Mouse (Mus musculus): Measurements from ENCODE around the gene Fyb. TPM values are rescaled to one million over a fixed set of nuclear protein-coding genes. Genes with fewer than 3 reads are reported as not detected.

Fyb gene
- total and polyA plus RNA-seq, 2 experiments from 2014 or later: 2.2 to 3.6 TPM

DNA sequence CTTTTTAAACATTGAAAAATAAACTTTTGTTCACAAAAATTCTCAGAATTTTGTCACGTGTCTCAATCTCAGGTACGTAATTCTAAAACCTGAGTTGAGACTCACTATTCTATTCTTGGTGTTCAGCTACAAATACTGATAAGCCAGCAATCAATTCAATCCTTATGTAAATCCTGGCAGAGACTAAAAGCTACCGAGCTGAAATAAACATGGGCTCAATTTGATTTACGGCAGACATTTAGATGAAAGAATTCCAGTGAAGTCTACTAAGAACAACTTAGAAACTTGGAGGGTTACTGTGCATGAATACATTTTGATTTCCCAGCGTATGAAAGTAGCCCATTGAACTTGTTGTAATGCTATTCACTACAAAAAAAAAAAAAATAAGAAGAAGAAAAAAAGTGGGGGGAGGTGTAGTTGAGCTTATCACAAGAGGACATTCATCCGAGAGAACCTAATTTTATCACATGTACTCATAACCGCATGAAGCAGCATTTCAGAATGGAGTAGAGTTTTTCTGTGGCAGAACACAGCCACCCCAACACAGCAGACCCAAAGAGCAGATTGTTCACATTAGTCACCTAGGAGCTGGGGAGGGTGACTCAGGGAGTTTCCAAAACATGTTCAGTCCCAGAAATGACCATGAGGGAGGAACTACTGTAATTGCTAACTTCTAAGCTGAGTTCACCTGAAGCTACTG, 17.1 kb downstream of the Fyb start:
- no peaks in the 10 kb centered on the region for H3K36me3 ChIP-seq (ENCODE audit: insufficient read depth, low read length)
- DNase-seq (ENCODE audit: low spot score) (no peak), ATAC-seq (ENCODE audit: low FRiP score) (no peak)
- TF ChIP-seq CTCF (IDR thresholded peaks at IDR 0.05): no peak
- H3K4me3 ChIP-seq (ENCODE audit: low read depth, low read length): no peak overlapping the region
- no peaks in the 10 kb centered on the region for H3K4me1 ChIP-seq (ENCODE audit: insufficient read depth, low read length)
- H3K9ac ChIP-seq (replicated peaks; ENCODE audit: low read length, poor library complexity, severe bottlenecking): no peak overlapping the region
- WGBS: 76% methylated on average over 7 of the region's 7 CpGs
- H3K27ac ChIP-seq (ENCODE audit: low read depth, low read length): no peak overlapping the region
- H3K9me3 ChIP-seq (ENCODE audit: low read length): no peaks in the 10 kb centered on the region
- H3K27me3 ChIP-seq (ENCODE audit: insufficient read depth, low read length): no peaks in the 10 kb centered on the region
- H3K4me2 ChIP-seq (ENCODE audit: low read depth, low read length, poor library complexity, severe bottlenecking): no peak overlapping the region

- H3K27me3 ChIP-seq (ENCODE audit: insufficient read depth, low read length): no peaks in the 10 kb centered on the region
- no peaks in the 10 kb centered on the region for H3K9me3 ChIP-seq (ENCODE audit: low read length)
- no peak overlapping the region for H3K4me3 ChIP-seq (ENCODE audit: low read depth, low read length)
- no peaks in the 10 kb centered on the region for H3K36me3 ChIP-seq (ENCODE audit: insufficient read depth, low read length)
- no peak overlapping the region for H3K9ac ChIP-seq (replicated peaks; ENCODE audit: low read length, poor library complexity, severe bottlenecking)
- DNase-seq (ENCODE audit: low spot score): no peak
- ATAC-seq (ENCODE audit: low FRiP score): no peak
- H3K27ac ChIP-seq (ENCODE audit: low read depth, low read length): no peak overlapping the region
- H3K4me2 ChIP-seq (ENCODE audit: low read depth, low read length, poor library complexity, severe bottlenecking): no peak overlapping the region
- no peaks in the 10 kb centered on the region for H3K4me1 ChIP-seq (ENCODE audit: insufficient read depth, low read length)
- 97% methylated on average over 4 of the region's 4 CpGs for WGBS
- TF ChIP-seq CTCF (IDR thresholded peaks at IDR 0.05): no peak
Observed at GRCm38 (mm10) chr15:6548911-6549310, 26.3 kb downstream of the Fyb start.

- Histone ChIP-seq H3K9me3 (ENCODE audit: low read length) (no peaks in the 10 kb centered on the region), H3K9ac (replicated peaks; ENCODE audit: low read length, poor library complexity, severe bottlenecking) (no peak overlapping the region), H3K27ac (ENCODE audit: low read depth, low read length) (no peak overlapping the region), H3K4me2 (ENCODE audit: low read depth, low read length, poor library complexity, severe bottlenecking) (no peak overlapping the region), H3K36me3 (ENCODE audit: insufficient read depth, low read length) (no peaks in the 10 kb centered on the region), H3K4me1 (ENCODE audit: insufficient read depth, low read length) (no peaks in the 10 kb centered on the region), H3K4me3 (ENCODE audit: low read depth, low read length) (no peak overlapping the region), H3K27me3 (ENCODE audit: insufficient read depth, low read length) (no peaks in the 10 kb centered on the region)
- no peak for TF ChIP-seq CTCF (IDR thresholded peaks at IDR 0.05)
- DNase-seq (ENCODE audit: low spot score) (no peak), ATAC-seq (ENCODE audit: low FRiP score) (no peak)
- 95% methylated on average over 7 of the region's 7 CpGs for WGBS
Observed at GRCm38 (mm10) chr15:6551875-6552274, 29.2 kb downstream of the Fyb start.

- no peak overlapping the region for H3K4me2 ChIP-seq (ENCODE audit: low read depth, low read length, poor library complexity, severe bottlenecking)
- H3K27me3 ChIP-seq (ENCODE audit: insufficient read depth, low read length): no peaks in the 10 kb centered on the region
- no peaks in the 10 kb centered on the region for H3K36me3 ChIP-seq (ENCODE audit: insufficient read depth, low read length)
- TF ChIP-seq CTCF (IDR thresholded peaks at IDR 0.05): no peak
- no peak overlapping the region for H3K27ac ChIP-seq (ENCODE audit: low read depth, low read length)
- ATAC-seq (ENCODE audit: low FRiP score) (no peak), DNase-seq (ENCODE audit: low spot score) (no peak)
- no peaks in the 10 kb centered on the region for H3K4me1 ChIP-seq (ENCODE audit: insufficient read depth, low read length)
- WGBS: 81% methylated on average over 4 of the region's 4 CpGs
- H3K9me3 ChIP-seq (ENCODE audit: low read length): no peaks in the 10 kb centered on the region
- no peak overlapping the region for H3K9ac ChIP-seq (replicated peaks; ENCODE audit: low read length, poor library complexity, severe bottlenecking)
- H3K4me3 ChIP-seq (ENCODE audit: low read depth, low read length): no peak overlapping the region
Observed at GRCm38 (mm10) chr15:6554742-6555141, 32.1 kb downstream of the Fyb start.

- DNase-seq (ENCODE audit: low spot score): no peak
- no peaks in the 10 kb centered on the region for H3K27me3 ChIP-seq (ENCODE audit: insufficient read depth, low read length)
- H3K4me2 ChIP-seq (ENCODE audit: low read depth, low read length, poor library complexity, severe bottlenecking): no peak overlapping the region
- H3K9ac ChIP-seq (replicated peaks; ENCODE audit: low read length, poor library complexity, severe bottlenecking): no peak overlapping the region
- H3K4me1 ChIP-seq (ENCODE audit: insufficient read depth, low read length): no peaks in the 10 kb centered on the region
- no peak overlapping the region for H3K27ac ChIP-seq (ENCODE audit: low read depth, low read length)
- no peak for TF ChIP-seq CTCF (IDR thresholded peaks at IDR 0.05)
- WGBS: 42% methylated on average over 2 of the region's 2 CpGs
- H3K9me3 ChIP-seq (ENCODE audit: low read length): no peaks in the 10 kb centered on the region
- H3K36me3 ChIP-seq (ENCODE audit: insufficient read depth, low read length): no peaks in the 10 kb centered on the region
- ATAC-seq (ENCODE audit: low FRiP score): no peak
- H3K4me3 ChIP-seq (ENCODE audit: low read depth, low read length): no peak overlapping the region
Observed at GRCm38 (mm10) chr15:6555536-6555935, 32.9 kb downstream of the Fyb start.

GRCm38 (mm10) chr15:6556272-6556671, 33.6 kb downstream of the Fyb start:
- Histone ChIP-seq H3K27me3 (ENCODE audit: insufficient read depth, low read length) (no peaks in the 10 kb centered on the region), H3K9me3 (ENCODE audit: low read length) (no peaks in the 10 kb centered on the region), H3K4me1 (ENCODE audit: insufficient read depth, low read length) (no peaks in the 10 kb centered on the region), H3K36me3 (ENCODE audit: insufficient read depth, low read length) (no peaks in the 10 kb centered on the region), H3K4me2 (ENCODE audit: low read depth, low read length, poor library complexity, severe bottlenecking) (no peak overlapping the region), H3K27ac (ENCODE audit: low read depth, low read length) (no peak overlapping the region), H3K9ac (replicated peaks; ENCODE audit: low read length, poor library complexity, severe bottlenecking) (no peak overlapping the region), H3K4me3 (ENCODE audit: low read depth, low read length) (no peak overlapping the region)
- no peak for TF ChIP-seq CTCF (IDR thresholded peaks at IDR 0.05)
- 92% methylated on average over 4 of the region's 4 CpGs for WGBS
- no peak for ATAC-seq (ENCODE audit: low FRiP score)
- no peak for DNase-seq (ENCODE audit: low spot score)

Measured in midbrain, postnatal 0 days (tissue).